Mouse (Mus musculus) C2C12 (cell line): ENCODE results near the gene Tmem8b. TPM values are rescaled to one million over a fixed set of nuclear protein-coding genes. Genes with fewer than 3 reads are reported as not detected.

Experiments used
- H3K27me3 ChIP-seq: one replicate; pipeline ENCODE4 v1.6.1; 2011; ENCODE audit not compliant: control insufficient read depth, insufficient read depth, insufficient read length
- H3K36me3 ChIP-seq: one replicate; pipeline ENCODE4 v1.6.1; 2011; ENCODE audit not compliant: control insufficient read depth, insufficient read depth
- H3K4me3 ChIP-seq: one replicate; pipeline ENCODE4 v1.5.1; 2011; ENCODE audit warnings: mild to moderate bottlenecking, control low read depth; ENCODE audit not compliant: poor library complexity, insufficient read depth, severe bottlenecking
- H3K79me2 ChIP-seq: one replicate; pipeline ENCODE4 v1.6.1; 2011; ENCODE audit not compliant: control insufficient read depth, insufficient read depth
- H3K79me3 ChIP-seq: one replicate; pipeline ENCODE4 v1.6.1; 2011; ENCODE audit warnings: low read depth, control low read depth
- H3ac ChIP-seq: one replicate; pipeline ENCODE3; 2011; ENCODE audit warnings: low read depth; ENCODE audit not compliant: control insufficient read depth, insufficient read length
- CEBPB ChIP-seq: IDR thresholded peaks from one replicate; pipeline ENCODE4 v1.6.1; 2011; ENCODE audit warnings: low read depth, mild to moderate bottlenecking, control low read depth, moderate library complexity
- CTCF ChIP-seq: IDR thresholded peaks from one replicate; pipeline ENCODE4 v1.5.1; 2011; ENCODE audit not compliant: control insufficient read depth, insufficient read depth, insufficient read length
- FOSL1 ChIP-seq: IDR thresholded peaks from one replicate; pipeline ENCODE4 v1.8.0; 2011; ENCODE audit warnings: mild to moderate bottlenecking, low read length; ENCODE audit not compliant: poor library complexity, insufficient read depth, severe bottlenecking
- MAX ChIP-seq: IDR thresholded peaks from one replicate; pipeline ENCODE4 v1.6.1; 2011; ENCODE audit warnings: mild to moderate bottlenecking, control low read depth
- MYOD1 ChIP-seq: IDR thresholded peaks from one replicate; pipeline ENCODE4 v1.6.1; 2011; ENCODE audit warnings: low read depth; ENCODE audit not compliant: control insufficient read depth, insufficient read length
- MYOG ChIP-seq: IDR thresholded peaks from one replicate; pipeline ENCODE4 v1.6.1; 2011; ENCODE audit not compliant: control insufficient read depth, insufficient read length; ENCODE audit errors: extremely low read depth
- USF1 ChIP-seq: IDR thresholded peaks from one replicate; pipeline ENCODE4 v1.6.1; 2011; ENCODE audit warnings: low read depth, mild to moderate bottlenecking, control low read depth, moderate library complexity
- polyA plus RNA-seq: library from polyadenylated mRNA; unstranded; fragments of >200 nt; fragmentation: generic; extraction: Trizol; gene quantifications from one replicate; pipeline ENCODE4 v1.2.1, GENCODE M21; 2012; ENCODE audit warnings: missing spikeins

Gene Tmem8b
- polyA plus RNA-seq, 1 experiment = 0.16 TPM

GRCm38 (mm10) chr4:43711821-43712220 is 43.0 kb downstream of the Tmem8b start:
- no peak overlapping the region for H3K4me3 ChIP-seq
- no peaks in the 10 kb centered on the region for H3K79me3 ChIP-seq
- no peaks in the 10 kb centered on the region for H3K79me2 ChIP-seq
- no peaks in the 10 kb centered on the region for H3K36me3 ChIP-seq
- no peak for TF ChIP-seq MYOG
- TF ChIP-seq FOSL1 = no peak
- peak; percentile 44 for TF ChIP-seq CTCF
- TF ChIP-seq MYOD1 = no peak
- no peak for TF ChIP-seq USF1
- TF ChIP-seq MAX = no peak
- H3K27me3 ChIP-seq = peaks cover 42% of the 10 kb centered on the region
- no peak overlapping the region for H3ac ChIP-seq

GRCm38 (mm10) chr4:43713652-43714219 is 45.0 kb downstream of the Tmem8b start:
- H3K36me3 ChIP-seq = no peaks in the 10 kb centered on the region
- H3K4me3 ChIP-seq = no peak overlapping the region
- no peaks in the 10 kb centered on the region for H3K79me2 ChIP-seq
- TF ChIP-seq CEBPB (no peak), MAX (no peak), MYOD1 (no peak), USF1 (no peak), MYOG (no peak), FOSL1 (no peak), CTCF (no peak)
- peaks cover 23% of the 10 kb centered on the region for H3K27me3 ChIP-seq
- no peak overlapping the region for H3ac ChIP-seq
- H3K79me3 ChIP-seq = no peaks in the 10 kb centered on the region

- Histone ChIP-seq H3K79me3 (no peaks in the 10 kb centered on the region), H3K4me3 (no peak overlapping the region), H3K79me2 (no peaks in the 10 kb centered on the region), H3K27me3 (peaks cover 2% of the 10 kb centered on the region), H3ac (no peak overlapping the region), H3K36me3 (no peaks in the 10 kb centered on the region)
- no peak for TF ChIP-seq MAX
These were observed 51.9 kb downstream of the Tmem8b start for GRCm38 (mm10) chr4:43720491-43721228.

GRCm38 (mm10) chr4:43722191-43722590 is 53.4 kb downstream of the Tmem8b start:
- H3K79me2 ChIP-seq = no peaks in the 10 kb centered on the region
- H3K4me3 ChIP-seq = no peak overlapping the region
- H3ac ChIP-seq = no peak overlapping the region
- TF ChIP-seq CTCF = no peak
- no peak for TF ChIP-seq MYOD1
- TF ChIP-seq USF1 = no peak
- no peak for TF ChIP-seq MYOG
- TF ChIP-seq CEBPB = no peak
- TF ChIP-seq FOSL1 = no peak
- no peak for TF ChIP-seq MAX
- H3K27me3 ChIP-seq = no peaks in the 10 kb centered on the region
- no peaks in the 10 kb centered on the region for H3K79me3 ChIP-seq
- no peaks in the 10 kb centered on the region for H3K36me3 ChIP-seq

- TF ChIP-seq CTCF = peak; percentile 12
- no peak for TF ChIP-seq MYOD1
- H3K79me2 ChIP-seq = no peaks in the 10 kb centered on the region
- no peak overlapping the region for H3ac ChIP-seq
- no peak overlapping the region for H3K4me3 ChIP-seq
- no peaks in the 10 kb centered on the region for H3K36me3 ChIP-seq
- H3K79me3 ChIP-seq = no peaks in the 10 kb centered on the region
- no peaks in the 10 kb centered on the region for H3K27me3 ChIP-seq
These were observed 56.0 kb downstream of the Tmem8b start for GRCm38 (mm10) chr4:43724764-43725163.

GRCm38 (mm10) chr4:43726228-43726993 is 57.6 kb downstream of the Tmem8b start:
- Histone ChIP-seq H3K36me3 (no peaks in the 10 kb centered on the region), H3K79me3 (no peaks in the 10 kb centered on the region), H3K79me2 (no peaks in the 10 kb centered on the region), H3K4me3 (no peak overlapping the region), H3K27me3 (no peaks in the 10 kb centered on the region), H3ac (peak overlapping the region; percentile 5)
- no peak for TF ChIP-seq CTCF
- no peak for TF ChIP-seq MYOG
- no peak for TF ChIP-seq MAX
